Mouse (Mus musculus) heart, postnatal 0 days (tissue): ENCODE measurements around the gene Cdk1. TPM values are rescaled to one million over a fixed set of nuclear protein-coding genes. Genes with fewer than 3 reads are reported as not detected.

ENCODE experiments used
- ATAC-seq: fragments of 200-750 bp; cut with Nextera tagmentation; 2 replicates; pipeline ENCODE4 v1.8.0; 2017; ENCODE audit warnings: low read depth, moderate number of reproducible peaks, moderate library complexity; ENCODE audit not compliant: insufficient read depth
- DNase-seq: peaks from one replicate; pipeline ENCODE4 v3.0.0-alpha.2; 2016; ENCODE audit warnings: low spot score
- H3K27ac ChIP-seq: fragments of 300-500 bp; sonication (generic); 2 replicates; pipeline ENCODE4 v1.5.1; 2014; ENCODE audit warnings: low read depth, mild to moderate bottlenecking
- H3K27me3 ChIP-seq: fragments of 300-500 bp; sonication (generic); 2 replicates; pipeline ENCODE4 v1.6.1; 2014; ENCODE audit warnings: low read length, mixed read lengths; ENCODE audit not compliant: control insufficient read depth, insufficient read depth
- H3K36me3 ChIP-seq: fragments of 300-500 bp; sonication (generic); replicated peaks from 2 replicates; pipeline ENCODE4 v1.6.1; 2014; ENCODE audit warnings: low read length, mixed read lengths; ENCODE audit not compliant: control insufficient read depth, insufficient read depth
- H3K4me1 ChIP-seq: fragments of 300-500 bp; sonication (generic); 2 replicates; pipeline ENCODE4 v1.6.1; 2014; ENCODE audit warnings: antibody characterized with exemption; ENCODE audit not compliant: control insufficient read depth, insufficient read depth
- H3K4me2 ChIP-seq: fragments of 300-500 bp; sonication (generic); 2 replicates; pipeline ENCODE4 v1.6.1; 2014; ENCODE audit warnings: low read depth, mild to moderate bottlenecking, low read length, moderate library complexity
- H3K4me3 ChIP-seq: fragments of 300-500 bp; sonication (generic); 2 replicates; pipeline ENCODE4 v1.5.1; 2014; ENCODE audit warnings: low read depth, low read length
- H3K9ac ChIP-seq: fragments of 300-500 bp; sonication (generic); replicated peaks from 2 replicates; pipeline ENCODE4 v1.6.1; 2014; ENCODE audit warnings: low read depth, low read length, mixed read lengths
- H3K9me3 ChIP-seq: fragments of 300-500 bp; sonication (generic); replicated peaks from 2 replicates; pipeline ENCODE4 v1.6.1; 2016; ENCODE audit warnings: low read length; ENCODE audit not compliant: control insufficient read depth
- CTCF ChIP-seq: IDR thresholded peaks from 2 replicates; pipeline ENCODE4 v1.5.1; 2016; ENCODE audit warnings: antibody characterized with exemption, control low read depth, low read depth
- EP300 ChIP-seq: IDR thresholded peaks from 2 replicates; pipeline ENCODE4 v1.6.1; 2016; ENCODE audit warnings: antibody characterized with exemption, low read depth
- WGBS: fragments of 180-500 bp; shearing (Covaris S2); extraction: QIAGEN DNeasy Blood & Tissue Kit; methylation state at CpG from one replicate; pipeline ENCODE4 v1.1.7; 2014; 5-methylcytosine and 5-hydroxymethylcytosine counted together
- polyA plus RNA-seq: library from polyadenylated mRNA; unstranded; fragments of >200 nt; fragmentation: Nextera tagmentation; extraction: Ambion mirVana; gene quantifications from 2 replicates; pipeline ENCODE4 v1.2.1, GENCODE M21; 2015
- total RNA-seq: library from RNA; depleted of rRNA; stranded (reverse); fragments of >200 nt; gene quantifications from 2 replicates; pipeline ENCODE4 v1.2.3, GENCODE M21; 2014; ENCODE audit warnings: low replicate concordance

The Cdk1 gene
- total and polyA plus RNA-seq, 2 experiments from 2014 or later, result 90.6 to 122 TPM

- 0% methylated on average over 11 of the region's 11 CpGs for WGBS
- no peak for ATAC-seq
- peak overlapping the region; percentile 84 for H3K4me2 ChIP-seq
- peak overlapping the region; percentile 69 for H3K9ac ChIP-seq
- peak; percentile 44 for DNase-seq
- peaks cover 10% of the 10 kb centered on the region for H3K36me3 ChIP-seq
- H3K27ac ChIP-seq, result peak overlapping the region; percentile 83
- no peaks in the 10 kb centered on the region for H3K27me3 ChIP-seq
- H3K4me1 ChIP-seq, result peaks cover 35% of the 10 kb centered on the region
- H3K4me3 ChIP-seq, result peak overlapping the region; percentile 81
- no peaks in the 10 kb centered on the region for H3K9me3 ChIP-seq
- TF ChIP-seq CTCF, result no peak
- TF ChIP-seq EP300, result no peak
These were observed 911 bp downstream of the Cdk1 start for GRCm38 (mm10) chr10:69351842-69352211.

DNA sequence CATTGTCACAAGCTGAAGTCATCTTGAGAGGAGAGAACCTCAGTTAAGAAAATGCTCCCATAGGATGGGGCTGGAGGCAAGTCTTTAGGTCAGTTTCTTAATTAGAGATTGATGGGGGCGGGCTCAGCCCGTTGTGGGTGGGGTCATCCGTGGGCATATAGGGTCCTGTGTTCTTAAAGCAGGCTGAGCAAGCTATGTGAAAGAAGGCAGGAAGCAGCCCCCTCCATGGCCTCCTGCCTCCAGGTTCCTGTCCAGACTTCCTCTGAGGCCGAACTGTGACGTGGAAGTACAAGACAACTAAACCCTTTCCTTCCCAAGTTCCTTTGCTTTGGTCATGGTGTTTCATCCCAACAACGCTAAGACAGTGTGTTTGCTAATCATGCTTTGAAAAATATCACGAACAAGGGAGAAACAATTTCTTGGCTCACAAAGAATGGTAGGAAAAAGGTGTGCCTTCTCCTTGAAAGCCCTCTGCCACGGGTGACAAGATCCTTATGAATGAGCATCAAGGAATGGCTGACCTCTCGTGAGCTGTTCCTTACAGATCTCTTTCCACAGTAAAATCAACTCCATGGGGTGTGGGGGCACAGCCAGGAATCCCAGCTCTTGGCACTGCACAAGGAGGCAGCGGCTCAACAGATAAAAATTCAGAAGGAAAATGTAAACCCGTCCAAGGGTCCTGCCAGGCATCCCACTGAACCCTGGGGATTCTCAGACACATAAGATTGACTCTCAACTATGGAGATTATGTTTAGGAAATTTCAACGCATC lies 1.5 kb downstream of the Cdk1 start:
- DNase-seq, result peak; percentile 72
- Histone ChIP-seq H3K27me3 (no peaks in the 10 kb centered on the region), H3K27ac (peak overlapping the region; percentile 83), H3K9ac (peak overlapping the region; percentile 69), H3K4me2 (peak overlapping the region; percentile 84), H3K4me1 (peaks cover 38% of the 10 kb centered on the region), H3K9me3 (no peaks in the 10 kb centered on the region), H3K4me3 (peak overlapping the region; percentile 81), H3K36me3 (peaks cover 15% of the 10 kb centered on the region)
- ATAC-seq, result peak; percentile 21; the same call in 1 of the 2 replicates
- WGBS, result 9% methylated on average over 12 of the region's 12 CpGs
- 0 out of 2 replicates have a peak, but pooled peaks have one; percentile 34 for TF ChIP-seq EP300
- no peak for TF ChIP-seq CTCF

DNA sequence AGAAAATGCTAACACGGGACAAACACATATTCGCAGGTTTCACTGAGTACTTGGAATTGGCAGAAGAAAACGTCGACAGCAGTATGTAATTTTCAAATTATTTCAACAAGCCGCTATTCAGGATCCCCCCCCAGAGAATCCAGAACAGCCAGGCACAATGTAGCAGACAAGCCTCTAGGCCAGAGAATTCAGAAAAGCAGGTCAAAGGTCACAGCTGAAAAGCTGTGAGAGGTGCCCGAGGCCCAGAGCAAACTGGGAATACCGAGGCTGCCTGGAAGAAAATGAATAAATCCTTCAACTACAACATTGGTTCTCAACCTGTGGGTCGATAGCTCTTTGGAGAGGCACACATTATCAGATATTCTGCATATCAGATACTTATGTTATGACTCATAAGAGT lies 4.5 kb downstream of the Cdk1 start:
- Histone ChIP-seq H3K9me3 (no peaks in the 10 kb centered on the region), H3K4me2 (0 out of 2 replicates have a peak overlapping the region, but pooled peaks have one; percentile 0), H3K27ac (peak overlapping the region; percentile 40), H3K36me3 (peaks cover 42% of the 10 kb centered on the region), H3K9ac (no peak overlapping the region), H3K4me3 (no peak overlapping the region), H3K27me3 (no peaks in the 10 kb centered on the region), H3K4me1 (peaks cover 38% of the 10 kb centered on the region)
- WGBS, result 57% methylated on average over 8 of the region's 8 CpGs
- no peak for TF ChIP-seq EP300
- ATAC-seq (no peak), DNase-seq (no peak)

DNA sequence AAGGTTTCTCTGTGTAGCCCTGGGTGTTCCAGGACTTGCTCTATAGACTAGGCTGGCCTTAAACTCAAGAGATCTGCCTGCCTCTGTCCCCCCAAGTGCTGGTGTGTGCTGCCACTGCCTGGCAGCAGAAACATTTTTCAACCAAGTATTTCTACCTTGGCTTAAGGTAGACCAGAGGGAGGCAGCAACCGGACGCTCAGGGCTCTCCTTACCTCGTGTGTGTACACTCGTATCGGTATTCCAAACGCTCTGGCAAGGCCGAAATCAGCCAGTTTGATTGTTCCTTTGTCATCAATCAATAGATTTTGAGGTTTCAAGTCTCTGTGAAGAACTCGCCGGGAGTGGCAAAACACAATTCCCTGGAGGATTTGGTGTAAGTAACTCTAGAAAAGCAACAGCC lies 10.4 kb downstream of the Cdk1 start:
- H3K36me3 ChIP-seq, result peaks cover 87% of the 10 kb centered on the region
- peaks cover 8% of the 10 kb centered on the region; the same call in 1 of the 2 replicates for H3K4me1 ChIP-seq
- TF ChIP-seq CTCF, result no peak
- no peak for TF ChIP-seq EP300
- H3K27ac ChIP-seq, result no peak overlapping the region
- H3K27me3 ChIP-seq, result no peaks in the 10 kb centered on the region
- no peak overlapping the region for H3K4me2 ChIP-seq
- no peak for ATAC-seq
- H3K9me3 ChIP-seq, result no peaks in the 10 kb centered on the region
- DNase-seq, result no peak
- H3K4me3 ChIP-seq, result no peak overlapping the region
- H3K9ac ChIP-seq, result no peak overlapping the region
- WGBS, result 90% methylated on average over 9 of the region's 9 CpGs

DNA sequence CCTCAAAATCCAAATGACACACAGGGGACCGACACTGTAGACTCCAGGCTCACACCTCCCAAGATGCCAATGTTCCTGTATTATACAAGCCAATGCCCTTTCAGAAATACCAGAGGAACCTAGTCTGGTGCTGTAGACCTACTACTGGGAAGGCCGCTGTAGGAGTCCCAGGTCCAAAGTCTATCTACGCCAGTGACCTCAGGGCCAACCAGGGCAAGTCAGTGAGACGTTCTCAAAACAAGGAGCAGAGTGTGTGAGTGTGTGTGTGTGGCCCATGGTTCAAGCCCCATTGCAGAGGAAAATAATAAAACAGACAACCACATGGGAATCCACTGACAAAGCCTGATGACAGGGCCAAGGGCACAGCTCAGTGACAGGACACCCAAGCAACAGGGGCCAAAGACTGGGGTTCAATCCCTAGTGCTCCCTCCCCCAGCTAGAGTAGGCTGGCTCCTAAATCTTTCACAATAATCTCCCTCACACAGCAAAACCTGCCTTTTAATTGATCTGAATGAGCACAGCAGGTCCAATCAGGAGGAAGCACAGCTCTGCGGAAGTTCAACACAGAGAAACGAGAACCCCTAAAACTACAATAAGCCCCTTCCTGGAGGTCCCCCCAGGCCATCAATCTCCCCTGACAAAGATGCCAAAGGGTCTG lies 11.0 kb downstream of the Cdk1 start:
- DNase-seq (no peak), ATAC-seq (no peak)
- H3K27ac ChIP-seq, result no peak overlapping the region
- no peaks in the 10 kb centered on the region for H3K9me3 ChIP-seq
- H3K4me1 ChIP-seq, result peaks cover 1% of the 10 kb centered on the region; the same call in 1 of the 2 replicates
- TF ChIP-seq CTCF, result no peak
- TF ChIP-seq EP300, result no peak
- H3K9ac ChIP-seq, result no peak overlapping the region
- H3K4me3 ChIP-seq, result no peak overlapping the region
- H3K4me2 ChIP-seq, result no peak overlapping the region
- H3K27me3 ChIP-seq, result no peaks in the 10 kb centered on the region
- H3K36me3 ChIP-seq, result peaks cover 93% of the 10 kb centered on the region
- 76% methylated on average over 6 of the region's 6 CpGs for WGBS
